Mouse (Mus musculus) stomach, postnatal 0 days (tissue): Measurements from ENCODE around the gene Poc5. TPM values are rescaled to one million over a fixed set of nuclear protein-coding genes. Genes with fewer than 3 reads are reported as not detected.

Experiments
- ATAC-seq: fragments of 200-750 bp; cut with Nextera tagmentation; 2 replicates; pipeline ENCODE4 v1.8.0; 2017; ENCODE audit not compliant: low FRiP score, low TSS enrichment
- DNase-seq: peaks from one replicate; pipeline ENCODE4 v3.0.0-alpha.2; 2016; ENCODE audit warnings: low spot score
- H3K27ac ChIP-seq: fragments of 300-500 bp; sonication (generic); replicated peaks from 2 replicates; pipeline ENCODE4 v1.5.1; 2014; ENCODE audit warnings: mild to moderate bottlenecking, control low read depth
- H3K27me3 ChIP-seq: fragments of 300-500 bp; sonication (generic); 2 replicates; pipeline ENCODE4 v1.6.1; 2014; ENCODE audit warnings: low read length; ENCODE audit not compliant: control insufficient read depth, insufficient read depth
- H3K36me3 ChIP-seq: fragments of 300-500 bp; sonication (generic); 2 replicates; pipeline ENCODE4 v1.6.1; 2014; ENCODE audit warnings: low read length, mixed read lengths; ENCODE audit not compliant: control insufficient read depth, insufficient read depth
- H3K4me1 ChIP-seq: fragments of 300-500 bp; sonication (generic); replicated peaks from 2 replicates; pipeline ENCODE4 v1.6.1; 2014; ENCODE audit warnings: antibody characterized with exemption; ENCODE audit not compliant: control insufficient read depth, insufficient read depth
- H3K4me2 ChIP-seq: fragments of 300-500 bp; sonication (generic); replicated peaks from 2 replicates; pipeline ENCODE4 v1.6.1; 2014; ENCODE audit warnings: low read depth, mild to moderate bottlenecking, control low read depth, moderate library complexity
- H3K4me3 ChIP-seq: fragments of 300-500 bp; sonication (generic); 2 replicates; pipeline ENCODE4 v1.5.1; 2014; ENCODE audit warnings: low read depth, low read length, control low read depth
- H3K9ac ChIP-seq: fragments of 300-500 bp; sonication (generic); 2 replicates; pipeline ENCODE4 v1.6.1; 2014; ENCODE audit warnings: mild to moderate bottlenecking, low read length, control low read depth, mixed read lengths
- H3K9me3 ChIP-seq: fragments of 300-500 bp; sonication (generic); 2 replicates; pipeline ENCODE4 v1.6.1; 2016; ENCODE audit warnings: low read length; ENCODE audit not compliant: control insufficient read depth
- CTCF ChIP-seq: IDR thresholded peaks from 2 replicates; pipeline ENCODE4 v1.5.1; 2016; ENCODE audit warnings: antibody characterized with exemption, low read depth, mild to moderate bottlenecking, moderate library complexity
- EP300 ChIP-seq: optimal IDR thresholded peaks from 2 replicates; pipeline ENCODE3; 2016; ENCODE audit warnings: antibody characterized with exemption
- WGBS: fragments of 180-500 bp; shearing (Covaris S2); extraction: QIAGEN DNeasy Blood & Tissue Kit; methylation state at CpG from one replicate; pipeline ENCODE4 v1.1.7; 2014; 5-methylcytosine and 5-hydroxymethylcytosine counted together
- polyA plus RNA-seq: library from polyadenylated mRNA; unstranded; fragments of >200 nt; fragmentation: Nextera tagmentation; extraction: Ambion mirVana; gene quantifications from 2 replicates; pipeline ENCODE4 v1.2.1, GENCODE M21; 2015

Gene Poc5
- polyA plus RNA-seq, 1 experiment from 2014 or later: 6.4 TPM

DNA sequence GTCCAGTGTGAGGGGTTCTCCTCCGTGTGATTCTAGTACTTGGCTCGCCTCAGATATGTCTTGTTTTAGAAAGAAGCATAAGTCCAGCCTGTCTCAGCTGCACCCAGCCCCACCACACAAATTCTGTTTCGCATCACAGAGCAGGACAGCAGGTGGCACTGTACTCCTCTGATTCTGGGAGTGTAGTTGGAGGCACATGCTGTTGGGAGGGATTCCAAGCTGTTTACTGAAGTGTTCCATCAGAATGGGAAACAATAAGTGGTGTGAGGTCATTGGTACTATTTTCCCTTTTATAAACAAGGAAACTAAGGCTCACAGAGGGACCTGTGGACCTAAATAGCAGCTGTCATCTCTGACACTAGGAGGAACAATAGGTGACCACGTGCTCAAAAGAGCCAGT lies 18.9 kb downstream of the Poc5 start:
- no peaks in the 10 kb centered on the region for H3K9me3 ChIP-seq
- H3K36me3 ChIP-seq: peaks cover 17% of the 10 kb centered on the region
- no peak overlapping the region for H3K9ac ChIP-seq
- no peak overlapping the region for H3K4me2 ChIP-seq
- no peaks in the 10 kb centered on the region for H3K4me1 ChIP-seq
- TF ChIP-seq CTCF (peak; percentile 90), EP300 (no peak)
- H3K4me3 ChIP-seq: no peak overlapping the region
- WGBS: 66% methylated on average over 4 of the region's 4 CpGs
- ATAC-seq (peak; percentile 57; the same call in 1 of the 2 replicates), DNase-seq (peak; percentile 64)
- no peak overlapping the region for H3K27ac ChIP-seq
- H3K27me3 ChIP-seq: no peaks in the 10 kb centered on the region

DNA sequence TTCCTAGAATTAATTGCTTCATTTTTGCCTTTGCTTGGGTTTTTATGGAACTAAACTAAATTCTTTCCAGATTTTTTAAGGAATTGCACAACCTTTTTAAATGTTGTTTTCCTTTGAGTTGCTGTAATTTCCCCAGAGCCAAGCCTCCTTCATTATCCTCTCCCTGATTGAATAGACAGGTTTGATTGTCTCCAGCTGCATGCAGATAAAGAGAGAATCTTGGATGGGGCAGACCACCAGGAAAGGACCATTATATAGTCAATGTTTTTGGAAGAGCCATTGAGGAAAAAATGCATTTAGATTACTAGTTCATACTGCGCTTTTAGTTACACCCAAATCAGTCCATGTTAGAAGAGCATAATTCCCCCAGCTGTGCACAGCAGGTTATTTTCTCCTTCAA lies 20.7 kb downstream of the Poc5 start:
- no peaks in the 10 kb centered on the region for H3K9me3 ChIP-seq
- peaks cover 12% of the 10 kb centered on the region; the same call in 1 of the 2 replicates for H3K36me3 ChIP-seq
- no peak overlapping the region for H3K4me2 ChIP-seq
- WGBS: 86% methylated on average over 1 of the region's 1 CpGs
- DNase-seq (no peak), ATAC-seq (no peak)
- H3K4me3 ChIP-seq: no peak overlapping the region
- no peak overlapping the region for H3K9ac ChIP-seq
- no peak overlapping the region for H3K27ac ChIP-seq
- H3K27me3 ChIP-seq: no peaks in the 10 kb centered on the region
- no peak for TF ChIP-seq EP300
- no peak for TF ChIP-seq CTCF
- H3K4me1 ChIP-seq: no peaks in the 10 kb centered on the region

DNA sequence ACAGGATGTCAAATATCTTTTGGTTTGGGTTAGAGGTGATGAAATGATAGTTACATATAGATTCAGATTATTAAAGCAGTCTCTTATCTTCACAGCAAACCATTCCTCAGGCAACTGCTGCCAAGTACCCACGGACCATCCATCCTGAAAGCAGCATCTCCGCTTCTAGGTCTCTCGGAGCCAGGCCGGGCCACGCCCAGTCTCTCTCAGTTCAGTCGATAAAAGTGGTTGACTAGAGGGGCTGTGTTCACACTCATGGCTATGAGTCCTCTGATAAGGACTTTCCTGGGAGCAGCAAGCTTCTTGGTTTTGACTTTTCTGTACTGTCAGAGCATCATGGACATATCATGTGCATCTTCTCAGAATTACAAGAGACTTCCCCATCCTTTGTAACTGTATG lies 26.3 kb downstream of the Poc5 start:
- 79% methylated on average over 6 of the region's 6 CpGs for WGBS
- Histone ChIP-seq H3K36me3 (peaks cover 14% of the 10 kb centered on the region), H3K4me3 (no peak overlapping the region), H3K9ac (no peak overlapping the region), H3K4me2 (no peak overlapping the region), H3K27me3 (no peaks in the 10 kb centered on the region), H3K9me3 (no peaks in the 10 kb centered on the region), H3K27ac (no peak overlapping the region), H3K4me1 (no peaks in the 10 kb centered on the region)
- DNase-seq: no peak
- ATAC-seq: no peak
- no peak for TF ChIP-seq EP300
- no peak for TF ChIP-seq CTCF

DNA sequence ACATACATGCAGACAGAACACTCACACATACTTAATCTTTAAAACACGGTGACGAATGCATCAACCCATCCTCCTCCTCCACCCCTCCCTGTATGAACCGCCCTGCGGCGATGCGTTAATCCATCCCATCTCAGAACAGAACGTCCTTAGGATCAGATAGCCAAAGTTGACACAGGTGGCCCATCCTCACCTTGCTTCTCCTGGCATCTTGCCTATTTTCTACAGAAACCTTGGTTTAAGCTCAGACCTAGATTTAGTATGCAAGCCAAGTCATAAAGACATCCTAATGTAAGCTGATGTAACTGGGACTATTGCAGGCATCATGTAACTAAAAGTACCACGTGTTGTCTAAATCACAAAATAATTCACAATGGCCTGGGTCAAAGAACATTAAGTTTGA lies 28.3 kb downstream of the Poc5 start:
- DNase-seq: no peak
- H3K27me3 ChIP-seq: no peaks in the 10 kb centered on the region
- WGBS: 91% methylated on average over 8 of the region's 8 CpGs
- H3K4me2 ChIP-seq: no peak overlapping the region
- TF ChIP-seq EP300: no peak
- no peak for ATAC-seq
- H3K4me1 ChIP-seq: no peaks in the 10 kb centered on the region
- H3K9ac ChIP-seq: no peak overlapping the region
- H3K9me3 ChIP-seq: no peaks in the 10 kb centered on the region
- no peak overlapping the region for H3K27ac ChIP-seq
- peaks cover 7% of the 10 kb centered on the region for H3K36me3 ChIP-seq
- H3K4me3 ChIP-seq: no peak overlapping the region

DNA sequence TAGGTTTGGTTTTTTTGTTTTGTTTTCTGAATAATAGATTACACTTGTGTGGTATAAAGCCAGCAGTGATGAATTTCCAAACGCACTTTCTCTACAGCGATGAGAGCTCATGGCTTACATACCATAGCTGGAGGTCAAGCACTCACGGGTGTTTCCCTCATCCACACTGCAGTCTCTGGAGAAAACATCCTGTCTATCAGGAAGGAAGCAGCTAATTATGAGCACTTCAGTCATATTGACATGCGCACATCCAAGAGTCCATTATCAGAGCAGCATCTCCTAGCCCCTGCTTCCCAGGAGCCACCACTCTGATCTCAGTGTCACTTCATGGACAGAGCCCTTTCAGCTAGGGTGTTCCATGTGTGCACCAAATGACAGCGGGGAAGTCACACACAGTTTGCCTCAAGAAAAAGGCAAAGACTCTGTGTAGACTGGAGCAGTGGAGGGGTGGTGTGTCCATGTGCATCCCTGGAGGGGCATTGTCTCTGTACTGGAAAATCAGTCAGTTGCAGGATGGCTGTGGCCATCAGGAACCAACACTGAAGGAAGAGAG lies 29.2 kb downstream of the Poc5 start:
- H3K36me3 ChIP-seq: peaks cover 7% of the 10 kb centered on the region
- no peak overlapping the region for H3K9ac ChIP-seq
- ATAC-seq (no peak), DNase-seq (no peak)
- H3K27me3 ChIP-seq: no peaks in the 10 kb centered on the region
- no peak overlapping the region for H3K27ac ChIP-seq
- H3K4me3 ChIP-seq: no peak overlapping the region
- 70% methylated on average over 5 of the region's 5 CpGs for WGBS
- no peaks in the 10 kb centered on the region for H3K4me1 ChIP-seq
- H3K9me3 ChIP-seq: no peaks in the 10 kb centered on the region
- TF ChIP-seq CTCF (no peak), EP300 (no peak)
- no peak overlapping the region for H3K4me2 ChIP-seq

DNA sequence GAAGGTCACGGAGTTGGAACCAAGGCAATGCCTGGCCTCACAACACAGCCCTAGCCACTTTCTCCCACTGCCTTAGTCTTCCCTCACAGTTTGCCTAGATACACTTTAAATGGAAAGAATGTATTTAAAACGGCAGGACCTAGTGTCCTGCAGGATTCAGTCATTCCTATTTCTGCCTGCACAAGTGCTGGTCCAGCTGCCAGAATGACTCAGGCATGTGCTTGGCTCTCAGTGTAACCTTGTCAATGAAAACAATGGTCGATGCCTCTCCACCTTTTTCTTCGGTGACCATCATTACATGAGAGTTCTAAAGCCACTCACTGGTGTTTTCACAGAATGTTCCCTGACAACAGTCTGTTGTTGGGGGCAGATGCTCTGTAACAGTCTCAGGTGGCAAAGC lies 30.4 kb downstream of the Poc5 start:
- H3K4me1 ChIP-seq: no peaks in the 10 kb centered on the region
- TF ChIP-seq EP300: no peak
- no peak for TF ChIP-seq CTCF
- 86% methylated on average over 4 of the region's 4 CpGs for WGBS
- no peak overlapping the region for H3K4me2 ChIP-seq
- no peaks in the 10 kb centered on the region for H3K9me3 ChIP-seq
- ATAC-seq (no peak), DNase-seq (no peak)
- H3K27me3 ChIP-seq: no peaks in the 10 kb centered on the region
- H3K9ac ChIP-seq: no peak overlapping the region
- peaks cover 7% of the 10 kb centered on the region for H3K36me3 ChIP-seq
- no peak overlapping the region for H3K4me3 ChIP-seq
- H3K27ac ChIP-seq: no peak overlapping the region
